Mouse (Mus musculus): ENCODE data around the gene Ap1s3. TPM values are rescaled to one million over a fixed set of nuclear protein-coding genes. Genes with fewer than 3 reads are reported as not detected.

Ap1s3 gene
- polyA plus RNA-seq (2015; fragmentation: Illumina TruSeq; extraction: RNeasy Lipid Tissue Mini Kit (QIAGEN cat#74804); ENCODE audit: insufficient read depth, low replicate concordance): 64.6 TPM

DNA sequence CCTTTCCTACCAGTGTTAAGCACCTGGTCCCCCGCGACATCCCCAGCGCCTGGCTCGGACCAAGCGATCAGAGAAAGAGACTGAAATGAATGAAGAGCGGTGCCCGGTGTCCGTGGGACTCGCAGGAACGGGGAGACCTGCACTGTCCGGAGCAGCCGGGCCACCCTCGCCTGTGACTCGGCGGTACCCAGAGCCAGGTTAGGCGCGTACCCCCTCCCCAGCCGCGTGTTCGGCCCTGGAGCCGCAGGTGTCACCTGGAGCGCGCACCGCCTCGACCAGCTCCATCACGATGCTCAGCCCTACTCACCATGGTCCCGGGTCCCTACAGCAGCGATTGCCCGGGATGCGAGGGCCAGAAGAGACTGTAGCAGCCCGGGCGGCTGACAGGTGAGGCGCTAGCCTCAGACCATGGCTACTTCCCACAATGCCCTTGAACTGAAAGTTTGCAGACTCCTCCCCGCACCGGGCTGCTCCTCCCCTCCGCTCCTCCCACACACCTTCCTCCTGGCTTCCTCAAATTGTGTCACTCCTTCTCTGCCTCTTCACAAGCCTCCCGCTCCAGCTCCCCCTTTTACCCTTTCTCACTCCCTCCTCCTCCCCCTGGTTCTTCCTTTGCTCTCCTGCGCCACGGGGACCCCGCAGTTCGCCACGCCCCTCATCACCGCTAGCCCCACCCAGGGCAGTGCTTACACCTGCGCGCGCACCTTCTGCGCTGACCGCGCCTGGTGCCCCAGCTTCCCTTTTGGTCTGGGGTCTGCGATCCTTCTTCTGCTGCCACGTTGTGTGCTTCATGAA is at the start of gene Ap1s3:
Ap1s3 (minus strand) TSS at position 430 of the 795 bp plus-strand sequence.

Other genes starting within 250 kb of the Ap1s3 start
- gene Scg2, start 231.9 kb downstream of the Ap1s3 start, polyA plus RNA-seq (2015; fragmentation: Illumina TruSeq; extraction: RNeasy Lipid Tissue Mini Kit (QIAGEN cat#74804); ENCODE audit: insufficient read depth, low replicate concordance): 0.10 TPM
- 19.5 TPM for gene Mrpl44, start 104.0 kb upstream of the Ap1s3 start, polyA plus RNA-seq (2015; fragmentation: Illumina TruSeq; extraction: RNeasy Lipid Tissue Mini Kit (QIAGEN cat#74804); ENCODE audit: insufficient read depth, low replicate concordance)
- 24.0 TPM for gene Wdfy1, start 104.2 kb upstream of the Ap1s3 start, polyA plus RNA-seq (2015; fragmentation: Illumina TruSeq; extraction: RNeasy Lipid Tissue Mini Kit (QIAGEN cat#74804); ENCODE audit: insufficient read depth, low replicate concordance)
- gene Serpine2, start 189.2 kb upstream of the Ap1s3 start, polyA plus RNA-seq (2015; fragmentation: Illumina TruSeq; extraction: RNeasy Lipid Tissue Mini Kit (QIAGEN cat#74804); ENCODE audit: insufficient read depth, low replicate concordance): 7.9 TPM